Mouse (Mus musculus) liver, embryonic 14.5 days (tissue): ENCODE results near the gene Rora.

Experiments used
- CTCF ChIP-seq: IDR thresholded peaks from 2 replicates; pipeline ENCODE4 v1.5.1; 2016; ENCODE audit warnings: antibody characterized with exemption, low read depth, control low read depth
- EP300 ChIP-seq: IDR thresholded peaks from 2 replicates; pipeline ENCODE4 v1.6.1; 2016; ENCODE audit warnings: antibody characterized with exemption, low read depth

DNA sequence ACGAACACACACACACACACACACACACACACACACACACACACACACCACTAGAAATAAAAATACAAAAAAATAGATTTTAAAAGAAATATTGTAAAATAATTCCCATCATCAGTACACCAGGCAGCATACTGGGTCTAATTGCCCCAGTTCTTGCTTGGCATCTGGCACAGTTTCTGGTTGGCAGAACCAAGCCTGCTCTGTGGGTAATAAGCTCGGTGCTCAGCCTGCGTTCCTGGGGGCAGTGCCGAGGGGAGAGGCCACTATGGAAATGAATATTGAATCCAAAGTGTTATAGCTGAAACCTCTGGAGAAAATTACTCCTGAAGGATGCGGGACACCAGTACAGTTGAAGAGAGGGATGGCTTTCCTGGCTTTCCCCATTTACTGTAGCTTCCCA lies 310.3 kb downstream of the Rora start:
- TF ChIP-seq EP300 (no peak), CTCF (no peak)
